Mouse (Mus musculus) hematopoietic stem cell, adult 5-6 weeks (primary cell): ENCODE results near the gene Wwc1. TPM values are rescaled to one million over a fixed set of nuclear protein-coding genes. Genes with fewer than 3 reads are reported as not detected.

ENCODE experiments used
- ATAC-seq, 2 experiments: fragments of 125-278 bp in 1 of 2; replicated peaks in 1 of 2; 2 replicates each; pipeline ENCODE4 v1.8.0; 2016 to 2017; ENCODE audit warnings: inconsistent platforms in 2 of 2, mild to moderate bottlenecking in 2 of 2, moderate number of reproducible peaks in 2 of 2, low read depth in 1 of 2, moderate TSS enrichment in 1 of 2; ENCODE audit not compliant: low FRiP score in 2 of 2, poor library complexity in 2 of 2, severe bottlenecking in 2 of 2, insufficient read depth in 1 of 2, low TSS enrichment in 1 of 2
- total RNA-seq: library from RNA; stranded (forward); fragments of 172-1452, 232-1000 nt; gene quantifications from 2 replicates; pipeline ENCODE4 v1.2.3, GENCODE M21; 2017

The Wwc1 gene
- total RNA-seq, 1 experiment from 2014 or later, result 0.05 TPM

- ATAC-seq, result no peak
Measured at GRCm38 (mm10) chr11:35948457-35948881, 31.9 kb downstream of the Wwc1 start.

- no peak for ATAC-seq
Measured at GRCm38 (mm10) chr11:35947944-35948343, 32.4 kb downstream of the Wwc1 start.

- no peak for ATAC-seq
Measured at GRCm38 (mm10) chr11:35945187-35945586, 35.1 kb downstream of the Wwc1 start.

- ATAC-seq, result no peak
Measured at GRCm38 (mm10) chr11:35941641-35942040, 38.7 kb downstream of the Wwc1 start.

- ATAC-seq, result no peak
Measured at GRCm38 (mm10) chr11:35941064-35941463, 39.3 kb downstream of the Wwc1 start.

DNA sequence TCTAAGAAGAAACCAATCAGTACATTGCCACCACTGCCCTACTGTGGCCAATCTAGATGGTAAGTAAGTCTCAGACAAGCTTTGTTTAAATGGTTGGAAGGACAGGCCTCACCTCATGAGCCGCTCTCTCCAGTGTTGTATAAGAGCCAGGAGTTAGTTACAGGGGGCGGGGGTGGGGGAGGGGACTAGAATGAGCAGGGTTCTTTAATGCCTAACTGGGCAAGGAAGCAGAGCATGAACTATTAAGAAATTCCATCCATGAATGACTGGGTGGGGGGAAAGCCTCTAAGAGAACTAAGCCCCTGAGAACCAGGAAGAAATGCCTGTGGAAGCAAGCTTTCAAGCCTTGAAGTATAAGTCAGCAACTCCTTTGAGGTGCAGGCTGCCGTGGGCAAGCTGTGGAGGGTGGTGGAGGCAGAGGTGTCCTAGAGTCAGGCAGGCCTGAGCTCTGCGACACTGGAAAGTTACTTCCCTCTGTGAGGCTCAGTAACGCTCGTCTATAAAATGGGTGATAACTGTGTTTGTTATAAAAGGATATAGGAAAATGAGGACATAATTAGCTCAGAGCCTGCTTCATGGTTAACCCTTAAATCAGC lies 41.4 kb downstream of the Wwc1 start:
- no peak for ATAC-seq

- no peak for ATAC-seq
Measured at GRCm38 (mm10) chr11:35935645-35936044, 44.7 kb downstream of the Wwc1 start.

GRCm38 (mm10) chr11:35935133-35935532 lies 45.2 kb downstream of the Wwc1 start:
- no peak for ATAC-seq

- no peak for ATAC-seq
Measured at GRCm38 (mm10) chr11:35933402-35934085, 46.8 kb downstream of the Wwc1 start.

- ATAC-seq, result no peak
Measured at GRCm38 (mm10) chr11:35932121-35932885, 48.0 kb downstream of the Wwc1 start.

DNA sequence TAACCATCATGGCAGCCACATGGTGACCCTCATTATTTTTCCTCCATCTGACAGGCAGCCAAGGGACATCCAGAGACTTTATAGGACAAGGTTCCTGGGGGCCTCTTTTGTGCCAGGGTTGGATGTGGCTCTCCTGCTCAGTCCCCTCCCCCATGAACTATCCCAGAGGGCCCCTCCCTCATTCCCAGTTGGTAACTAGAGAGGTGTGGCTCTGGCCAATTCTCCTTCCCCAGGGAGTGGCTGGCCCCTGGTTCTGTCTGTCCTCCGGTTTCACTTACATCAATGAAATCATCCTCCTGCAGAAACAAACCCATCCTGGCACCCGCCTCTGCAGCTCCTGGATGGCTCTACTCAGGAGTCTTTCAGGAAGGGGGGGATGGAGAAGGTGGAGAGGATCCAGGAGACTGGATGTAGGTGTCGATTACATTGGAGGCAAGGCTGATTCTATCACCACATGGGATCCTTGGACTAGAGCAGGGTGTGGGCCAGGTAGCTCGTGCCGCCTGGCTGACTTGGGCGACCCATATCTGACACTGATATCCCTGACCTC lies 49.7 kb downstream of the Wwc1 start:
- no peak for ATAC-seq

DNA sequence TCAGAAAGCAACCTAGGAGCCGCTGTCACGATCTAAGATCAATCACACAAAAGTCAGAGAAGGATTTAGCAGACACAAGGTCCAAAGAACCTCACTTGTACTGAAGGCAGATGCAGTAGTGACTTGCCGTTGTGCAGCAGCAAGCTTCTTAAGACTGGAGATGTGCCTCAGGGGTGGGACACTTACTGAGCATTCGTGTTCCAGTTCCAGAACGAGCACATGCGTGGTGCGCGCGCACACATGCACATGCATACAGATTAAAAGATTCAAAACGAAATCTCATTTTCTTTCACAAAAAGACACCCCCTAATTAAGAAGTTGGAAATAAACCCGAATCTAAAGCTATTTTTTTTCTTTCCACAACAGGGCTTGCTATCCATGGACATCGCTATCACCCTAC lies 51.9 kb downstream of the Wwc1 start:
- no peak for ATAC-seq

GRCm38 (mm10) chr11:35927309-35927708 lies 53.0 kb downstream of the Wwc1 start:
- ATAC-seq, result no peak

GRCm38 (mm10) chr11:35925592-35925991 lies 54.7 kb downstream of the Wwc1 start:
- ATAC-seq, result no peak

DNA sequence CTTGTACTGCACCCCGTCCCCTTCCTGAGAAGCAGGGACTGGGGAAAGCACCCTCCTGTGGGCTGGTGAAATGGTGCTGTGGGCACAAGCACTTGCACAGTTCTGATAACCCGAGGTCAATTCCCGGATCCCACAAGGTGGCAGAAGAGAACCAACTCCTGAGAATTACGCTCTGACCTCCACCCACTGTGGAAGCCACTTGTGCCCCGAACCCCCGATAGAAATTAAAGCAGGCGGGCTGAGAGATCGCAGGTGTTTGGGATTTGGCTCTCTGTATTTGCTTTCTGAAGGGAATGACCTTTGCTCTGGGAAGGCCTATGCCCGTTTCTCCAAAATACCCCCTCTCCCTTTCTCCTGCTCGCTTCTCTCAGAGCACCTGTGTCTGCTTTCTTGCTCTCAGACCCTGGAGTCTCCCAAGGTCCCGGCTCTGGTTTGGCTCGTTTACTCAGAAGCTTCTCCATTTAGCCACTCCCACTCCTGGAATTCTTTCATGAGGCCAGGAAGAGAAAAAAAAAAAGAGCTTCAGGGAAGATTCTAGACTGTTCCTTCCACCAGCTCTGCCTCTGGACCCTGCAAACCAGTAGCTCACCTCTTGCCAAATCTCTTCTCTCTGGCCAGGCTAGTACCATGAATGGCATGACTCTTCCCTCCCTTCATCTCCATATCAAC lies 58.0 kb downstream of the Wwc1 start:
- no peak for ATAC-seq

GRCm38 (mm10) chr11:35920776-35921175 lies 59.6 kb downstream of the Wwc1 start:
- ATAC-seq, result no peak

DNA sequence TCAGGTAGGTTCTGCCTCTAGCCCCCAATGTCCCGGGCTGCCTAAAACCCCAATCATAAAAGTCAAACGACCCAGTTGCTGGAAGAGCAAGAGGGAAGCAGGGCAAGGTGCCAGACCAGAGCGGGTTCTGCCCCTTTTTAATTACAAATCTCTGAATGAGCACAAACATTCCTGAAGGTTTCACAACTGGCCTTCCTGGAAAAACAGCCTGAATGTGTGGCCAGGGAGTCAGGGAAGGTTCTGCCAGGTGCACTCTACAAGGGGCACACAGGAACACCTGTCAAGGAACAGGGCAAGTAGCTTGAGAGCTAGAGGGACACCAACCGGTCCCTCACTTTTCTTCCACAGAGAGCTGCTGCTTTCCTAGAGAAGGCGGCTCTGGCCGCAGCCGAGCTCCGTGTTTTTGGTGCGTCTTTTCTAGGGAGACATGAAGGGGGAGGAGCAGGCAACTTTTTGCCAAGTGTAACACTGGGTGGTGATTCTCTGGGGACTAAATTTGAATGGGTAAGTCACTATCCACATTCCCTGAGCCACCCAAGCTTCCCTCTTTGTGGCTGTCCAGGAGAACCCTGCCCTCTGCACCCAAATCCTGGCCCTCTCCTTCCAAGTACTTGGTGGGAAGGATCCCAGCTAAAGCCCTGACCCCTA lies 60.3 kb downstream of the Wwc1 start:
- no peak for ATAC-seq
